Mouse (Mus musculus): Measurements from ENCODE around the gene Txlnb. TPM values are rescaled to one million over a fixed set of nuclear protein-coding genes. Genes with fewer than 3 reads are reported as not detected.
A peak's percentile ranks its signal among the peaks of the same experiment; 100 is the strongest.

Txlnb gene
- polyA plus RNA-seq, 1 experiment from 2014 or later: 0.56 TPM

GRCm38 (mm10) chr10:17836275-17836674, 40.2 kb downstream of the Txlnb start:
- H3K27ac ChIP-seq: no peak overlapping the region
- DNase-seq (ENCODE audit: low spot score): no peak
- no peaks in the 10 kb centered on the region for H3K4me1 ChIP-seq
- no peak overlapping the region for H3K4me3 ChIP-seq
- WGBS: 97% methylated on average over 1 of the region's 1 CpGs
- H3K36me3 ChIP-seq: no peaks in the 10 kb centered on the region
- no peaks in the 10 kb centered on the region for H3K9me3 ChIP-seq (replicated peaks)
- H3K27me3 ChIP-seq (ENCODE audit: low read depth, poor library complexity, severe bottlenecking): no peaks in the 10 kb centered on the region

- Histone ChIP-seq H3K36me3 (no peaks in the 10 kb centered on the region), H3K4me1 (no peaks in the 10 kb centered on the region), H3K4me3 (no peak overlapping the region), H3K27ac (no peak overlapping the region), H3K9me3 (replicated peaks) (no peaks in the 10 kb centered on the region), H3K27me3 (ENCODE audit: low read depth, poor library complexity, severe bottlenecking) (no peaks in the 10 kb centered on the region)
- WGBS: 88% methylated on average over 3 of the region's 3 CpGs
- no peak for DNase-seq (ENCODE audit: low spot score)
Observed at GRCm38 (mm10) chr10:17842030-17842429, 46.0 kb downstream of the Txlnb start.

DNA sequence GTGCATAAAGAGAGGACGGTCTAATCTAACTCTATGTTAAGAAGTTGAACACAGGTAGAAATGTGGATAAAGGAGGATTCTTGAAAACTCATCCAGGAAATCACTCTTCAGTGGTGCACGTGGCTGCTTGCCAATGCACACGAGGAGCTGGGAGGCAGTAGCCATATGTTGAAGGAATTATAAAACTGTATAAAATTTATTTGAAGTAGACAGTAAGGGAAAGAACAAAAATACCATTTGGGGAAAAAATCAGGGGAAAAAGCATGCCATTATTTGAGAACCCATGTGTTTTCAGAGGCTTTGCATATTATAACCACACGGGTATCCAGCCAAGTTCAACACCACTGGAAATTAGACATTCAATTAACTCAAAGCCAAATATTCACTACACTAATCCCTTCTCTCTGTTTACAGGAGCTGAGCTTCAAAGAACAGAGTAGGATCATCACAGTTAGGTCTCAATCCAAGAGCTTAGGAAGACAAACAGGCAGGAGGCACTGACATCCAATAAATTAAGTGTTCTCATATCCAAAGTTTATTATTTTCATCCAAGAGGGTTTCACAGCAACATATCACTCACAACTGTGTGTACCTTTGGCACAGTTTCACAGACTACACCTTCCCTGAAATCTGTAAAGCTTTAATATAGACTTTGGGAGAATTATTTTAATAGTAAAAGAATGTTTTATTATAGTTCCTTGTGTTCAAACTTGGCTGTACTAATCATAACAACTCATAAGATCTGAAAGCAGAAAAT, 48.9 kb downstream of the Txlnb start:
- Histone ChIP-seq H3K27ac (no peak overlapping the region), H3K9me3 (replicated peaks) (no peaks in the 10 kb centered on the region), H3K4me3 (no peak overlapping the region), H3K27me3 (ENCODE audit: low read depth, poor library complexity, severe bottlenecking) (no peaks in the 10 kb centered on the region), H3K36me3 (no peaks in the 10 kb centered on the region), H3K4me1 (no peaks in the 10 kb centered on the region)
- DNase-seq (ENCODE audit: low spot score): no peak
- WGBS: 85% methylated on average over 4 of the region's 4 CpGs

GRCm38 (mm10) chr10:17857647-17858261, 61.7 kb downstream of the Txlnb start:
- Histone ChIP-seq H3K4me1 (no peaks in the 10 kb centered on the region), H3K4me3 (no peak overlapping the region), H3K36me3 (no peaks in the 10 kb centered on the region), H3K27ac (no peak overlapping the region), H3K9me3 (replicated peaks) (no peaks in the 10 kb centered on the region), H3K27me3 (ENCODE audit: low read depth, poor library complexity, severe bottlenecking) (no peaks in the 10 kb centered on the region)
- DNase-seq (ENCODE audit: low spot score): no peak
- WGBS: 88% methylated on average over 9 of the region's 9 CpGs

- no peak for DNase-seq (ENCODE audit: low spot score)
- no peaks in the 10 kb centered on the region for H3K9me3 ChIP-seq (replicated peaks)
- H3K4me1 ChIP-seq: no peaks in the 10 kb centered on the region
- H3K36me3 ChIP-seq: no peaks in the 10 kb centered on the region
- H3K27ac ChIP-seq: no peak overlapping the region
- no peaks in the 10 kb centered on the region for H3K27me3 ChIP-seq (ENCODE audit: low read depth, poor library complexity, severe bottlenecking)
- H3K4me3 ChIP-seq: no peak overlapping the region
- WGBS: 86% methylated on average over 6 of the region's 6 CpGs
Observed at GRCm38 (mm10) chr10:17860701-17861480, 64.9 kb downstream of the Txlnb start.

GRCm38 (mm10) chr10:17869822-17870662, 74.0 kb downstream of the Txlnb start:
- peak; percentile 61 for DNase-seq (ENCODE audit: low spot score)
- H3K27ac ChIP-seq: no peak overlapping the region
- no peaks in the 10 kb centered on the region for H3K27me3 ChIP-seq (ENCODE audit: low read depth, poor library complexity, severe bottlenecking)
- no peaks in the 10 kb centered on the region for H3K36me3 ChIP-seq
- 30% methylated on average over 5 of the region's 5 CpGs for WGBS
- H3K9me3 ChIP-seq (replicated peaks): no peaks in the 10 kb centered on the region
- peaks cover 8% of the 10 kb centered on the region for H3K4me1 ChIP-seq
- no peak overlapping the region for H3K4me3 ChIP-seq

DNA sequence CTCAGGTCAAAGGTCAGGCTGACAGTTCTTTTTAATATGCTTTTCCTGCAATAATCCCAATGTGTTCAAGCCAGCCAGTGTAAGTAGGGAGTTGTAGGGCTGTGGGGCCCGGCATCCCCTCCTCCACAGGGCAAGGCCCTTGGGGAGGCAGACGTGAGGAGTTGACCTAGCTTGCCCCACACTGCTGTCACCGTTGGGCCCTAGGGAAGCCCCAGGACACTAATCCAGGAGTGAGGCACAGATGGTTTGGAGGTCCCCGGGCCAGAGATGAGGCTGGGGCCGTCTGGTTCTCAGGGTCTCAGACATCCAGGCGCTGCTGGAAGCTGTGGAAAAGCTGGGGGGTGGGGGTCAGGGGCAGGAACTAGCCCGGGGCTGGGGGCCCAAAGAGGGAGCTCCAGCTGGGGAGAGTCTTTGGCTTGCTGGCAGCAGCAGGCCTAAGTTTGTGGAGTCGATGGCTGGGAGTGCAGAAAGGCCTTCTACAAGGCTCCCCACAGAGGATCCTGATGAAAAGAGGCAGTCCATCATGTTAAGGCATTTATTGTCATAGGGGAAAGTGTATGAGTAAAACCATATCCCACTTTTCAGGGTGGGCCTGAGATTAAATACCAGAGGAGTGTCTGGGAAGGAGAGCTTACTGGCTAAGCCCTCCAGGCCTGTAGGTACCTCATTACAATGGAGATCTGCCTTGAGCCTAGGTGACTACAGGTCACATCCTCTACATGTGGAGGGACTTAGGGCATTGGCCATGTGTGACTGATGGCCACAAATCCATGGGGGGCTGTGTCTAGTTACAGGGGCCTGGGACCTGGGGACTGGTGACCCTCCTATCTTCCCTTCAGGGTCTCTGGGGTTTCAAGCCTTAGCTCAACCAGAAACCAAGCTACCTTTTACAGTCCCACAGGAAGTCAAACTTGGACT, 82.2 kb downstream of the Txlnb start:
- WGBS: 35% methylated on average over 8 of the region's 8 CpGs

GRCm38 (mm10) chr10:17880038-17880437, 84.0 kb downstream of the Txlnb start:
- Histone ChIP-seq H3K4me1 (peaks cover 23% of the 10 kb centered on the region), H3K27ac (no peak overlapping the region), H3K9me3 (replicated peaks) (no peaks in the 10 kb centered on the region), H3K4me3 (no peak overlapping the region), H3K27me3 (ENCODE audit: low read depth, poor library complexity, severe bottlenecking) (no peaks in the 10 kb centered on the region), H3K36me3 (no peaks in the 10 kb centered on the region)
- 90% methylated on average over 3 of the region's 3 CpGs for WGBS
- no peak for DNase-seq (ENCODE audit: low spot score)

More for the DNA sequence above, 82.2 kb downstream of the Txlnb start:
- H3K4me1 ChIP-seq: peaks cover 23% of the 10 kb centered on the region
- peak overlapping the region; percentile 82 for H3K27ac ChIP-seq
- peak; percentile 41 for DNase-seq (ENCODE audit: low spot score)
- no peaks in the 10 kb centered on the region for H3K9me3 ChIP-seq (replicated peaks)
- H3K27me3 ChIP-seq (ENCODE audit: low read depth, poor library complexity, severe bottlenecking): no peaks in the 10 kb centered on the region
- H3K4me3 ChIP-seq: no peak overlapping the region
- H3K36me3 ChIP-seq: no peaks in the 10 kb centered on the region

DNA sequence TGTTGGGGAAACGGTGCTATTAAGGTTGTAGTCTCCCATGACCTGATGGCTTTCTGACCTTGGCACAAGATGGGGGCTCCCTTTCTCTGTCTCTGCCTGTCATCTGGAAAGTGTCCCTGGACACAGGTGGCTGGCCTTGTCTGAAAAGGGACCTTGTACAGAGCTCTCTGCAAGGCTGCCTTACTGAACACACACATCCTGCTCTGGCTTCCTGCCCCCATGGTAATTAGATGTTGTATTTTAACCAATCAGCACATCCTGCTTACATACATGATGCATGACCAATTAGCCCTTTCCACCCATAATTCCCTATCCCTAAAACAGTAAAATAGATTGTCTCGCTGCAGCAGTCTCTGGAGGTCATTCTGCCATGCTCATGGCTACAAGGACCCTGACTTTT, 84.7 kb downstream of the Txlnb start:
- Histone ChIP-seq H3K27ac (no peak overlapping the region), H3K27me3 (ENCODE audit: low read depth, poor library complexity, severe bottlenecking) (no peaks in the 10 kb centered on the region), H3K36me3 (no peaks in the 10 kb centered on the region), H3K4me1 (peaks cover 23% of the 10 kb centered on the region), H3K4me3 (no peak overlapping the region), H3K9me3 (replicated peaks) (no peaks in the 10 kb centered on the region)
- DNase-seq (ENCODE audit: low spot score): no peak
- 56% methylated on average over 2 of the region's 2 CpGs for WGBS

Measured in limb, embryonic 10.5 days (tissue).